Mouse (Mus musculus) kidney, adult 2 months (tissue): ENCODE measurements around the gene Eif1ad. TPM values are rescaled to one million over a fixed set of nuclear protein-coding genes. Genes with fewer than 3 reads are reported as not detected.
A peak's percentile ranks its signal among the peaks of the same experiment; 100 is the strongest.
"Not testable (repeated sequence)": the region's sequence is repeated elsewhere in the genome, so short reads cannot be mapped to it uniquely, and the experiment has no call there.

ENCODE experiments used
- DNase-seq: peaks from one replicate; pipeline ENCODE4 v3.0.0; 2021
- H3K27ac ChIP-seq: fragments of 200-500 bp; 2 replicates; pipeline ENCODE4 v1.5.1; 2012; ENCODE audit warnings: low read depth, low read length, control low read depth, inconsistent platforms; ENCODE audit not compliant: insufficient read depth
- H3K27me3 ChIP-seq: fragments of 200-500 bp; replicated peaks from 2 replicates; pipeline ENCODE4 v1.6.1; 2012; ENCODE audit warnings: mild to moderate bottlenecking, moderate library complexity, low read length, inconsistent platforms; ENCODE audit not compliant: control insufficient read depth, insufficient read depth
- H3K36me3 ChIP-seq: fragments of 200-500 bp; 2 replicates; pipeline ENCODE4 v1.6.1; 2012; ENCODE audit warnings: mild to moderate bottlenecking, moderate library complexity, low read length, inconsistent platforms; ENCODE audit not compliant: control insufficient read depth, insufficient read depth
- H3K4me1 ChIP-seq: fragments of 200-500 bp; 2 replicates; pipeline ENCODE4 v1.6.1; 2011; ENCODE audit warnings: low read length; ENCODE audit not compliant: control insufficient read depth, insufficient read depth
- H3K4me3 ChIP-seq: fragments of 200-500 bp; 2 replicates; pipeline ENCODE4 v1.5.1; 2011; ENCODE audit warnings: mild to moderate bottlenecking, low read depth, low read length, control low read depth; ENCODE audit not compliant: insufficient read depth
- CTCF ChIP-seq: fragments of 200-500 bp; conservative IDR thresholded peaks from 2 replicates; pipeline ENCODE4 v1.5.1; 2011; ENCODE audit warnings: low read depth, mild to moderate bottlenecking, control low read depth, low read length, moderate library complexity, mixed read lengths; ENCODE audit not compliant: insufficient read depth, insufficient read length
- POLR2A ChIP-seq: fragments of 200-500 bp; IDR thresholded peaks from one replicate; pipeline ENCODE4 v1.6.1; 2011; ENCODE audit warnings: low read depth, low read length, control low read depth
- WGBS: fragments of 180-500 bp; shearing (Covaris S2); methylation state at CpG from one replicate; pipeline ENCODE4 v1.1.7; 2018; 5-methylcytosine and 5-hydroxymethylcytosine counted together
- polyA plus RNA-seq: library from polyadenylated mRNA; depleted of rRNA; stranded (reverse); fragments of >200 nt; gene quantifications from 2 replicates; pipeline ENCODE4 v1.2.3, GENCODE M21; 2012

The Eif1ad gene
- polyA plus RNA-seq, 1 experiment = 22.0 TPM

- H3K4me1 ChIP-seq = peaks cover under 1% of the 10 kb centered on the region; the same call in 1 of the 2 replicates
- H3K27ac ChIP-seq = no peak overlapping the region
- no peak overlapping the region for H3K4me3 ChIP-seq
- no peaks in the 10 kb centered on the region for H3K36me3 ChIP-seq
- WGBS = 36% methylated on average over 4 of the region's 4 CpGs
- DNase-seq = peak; percentile 85
- no peak for TF ChIP-seq POLR2A
- no peak for TF ChIP-seq CTCF
- no peaks in the 10 kb centered on the region for H3K27me3 ChIP-seq
These were observed 26.4 kb downstream of the Eif1ad start for GRCm38 (mm10) chr19:5392892-5393291.

GRCm38 (mm10) chr19:5394168-5394567 lies 27.6 kb downstream of the Eif1ad start:
- Histone ChIP-seq H3K36me3 (no peaks in the 10 kb centered on the region), H3K27ac (no peak overlapping the region), H3K27me3 (no peaks in the 10 kb centered on the region), H3K4me3 (no peak overlapping the region), H3K4me1 (no peaks in the 10 kb centered on the region)
- WGBS = 50% methylated on average over 10 of the region's 10 CpGs
- no peak for DNase-seq
- no peak for TF ChIP-seq CTCF
- TF ChIP-seq POLR2A = no peak

GRCm38 (mm10) chr19:5395371-5395770 lies 28.8 kb downstream of the Eif1ad start:
- DNase-seq = no peak
- H3K27ac ChIP-seq = no peak overlapping the region
- no peak for TF ChIP-seq POLR2A
- no peak for TF ChIP-seq CTCF
- no peak overlapping the region for H3K4me3 ChIP-seq
- 71% methylated on average over 4 of the region's 4 CpGs for WGBS
- no peaks in the 10 kb centered on the region for H3K27me3 ChIP-seq
- no peaks in the 10 kb centered on the region for H3K4me1 ChIP-seq
- H3K36me3 ChIP-seq = no peaks in the 10 kb centered on the region

- H3K27me3 ChIP-seq, DNase-seq, H3K36me3 ChIP-seq, H3K27ac ChIP-seq, H3K4me3 ChIP-seq, H3K4me1 ChIP-seq: not testable (repeated sequence)
- 79% methylated on average over 4 of the region's 4 CpGs for WGBS
These were observed 34.5 kb downstream of the Eif1ad start for GRCm38 (mm10) chr19:5401073-5401472.

GRCm38 (mm10) chr19:5402293-5402692 lies 35.8 kb downstream of the Eif1ad start, which contains the start of gene Tsga10ip:
Gene Tsga10ip, minus strand, starts transcription at chr19:5402526.
- no peak for DNase-seq
- H3K27me3 ChIP-seq = no peaks in the 10 kb centered on the region
- no peaks in the 10 kb centered on the region for H3K36me3 ChIP-seq
- WGBS = 56% methylated on average over 8 of the region's 8 CpGs
- no peak within 1 kb of the TSS for H3K4me3 ChIP-seq
- TF ChIP-seq POLR2A = no peak
- TF ChIP-seq CTCF = no peak
- H3K4me1 ChIP-seq = peaks cover 4% of the 10 kb centered on the region; the same call in 1 of the 2 replicates
- no peak within 1 kb of the TSS for H3K27ac ChIP-seq

GRCm38 (mm10) chr19:5405924-5406323 lies 39.4 kb downstream of the Eif1ad start:
- no peaks in the 10 kb centered on the region for H3K36me3 ChIP-seq
- TF ChIP-seq CTCF = no peak
- TF ChIP-seq POLR2A = no peak
- H3K4me1 ChIP-seq = peaks cover 16% of the 10 kb centered on the region
- no peak for DNase-seq
- peak overlapping the region; percentile 93 for H3K27ac ChIP-seq
- H3K27me3 ChIP-seq = no peaks in the 10 kb centered on the region
- 17% methylated on average over 7 of the region's 7 CpGs for WGBS
- H3K4me3 ChIP-seq = peak overlapping the region; percentile 30

- TF ChIP-seq POLR2A = peak; percentile 31
- not testable (repeated sequence) for H3K36me3 ChIP-seq, H3K27me3 ChIP-seq
- Histone ChIP-seq H3K27ac (peak overlapping the region; percentile 99), H3K4me1 (peaks cover 16% of the 10 kb centered on the region), H3K4me3 (peak overlapping the region; percentile 89)
- DNase-seq = peak; percentile 77
- WGBS = 19% methylated on average over 24 of the region's 25 CpGs
These were observed 40.1 kb downstream of the Eif1ad start for GRCm38 (mm10) chr19:5406531-5407126.

GRCm38 (mm10) chr19:5407133-5407532 lies 40.6 kb downstream of the Eif1ad start:
- 12% methylated on average over 7 of the region's 7 CpGs for WGBS
- peak overlapping the region; percentile 89 for H3K4me3 ChIP-seq
- TF ChIP-seq POLR2A = no peak
- TF ChIP-seq CTCF = peak; percentile 79
- peaks cover 16% of the 10 kb centered on the region for H3K4me1 ChIP-seq
- no peaks in the 10 kb centered on the region for H3K27me3 ChIP-seq
- no peaks in the 10 kb centered on the region for H3K36me3 ChIP-seq
- peak; percentile 82 for DNase-seq
- H3K27ac ChIP-seq = peak overlapping the region; percentile 99
